Mouse (Mus musculus): ENCODE data around the gene Hsd17b7. TPM values are rescaled to one million over a fixed set of nuclear protein-coding genes. Genes with fewer than 3 reads are reported as not detected.
A peak's percentile ranks its signal among the peaks of the same experiment; 100 is the strongest.

The Hsd17b7 gene
- total RNA-seq, 2 experiments from 2014 or later = 15.7 to 17.3 TPM

DNA sequence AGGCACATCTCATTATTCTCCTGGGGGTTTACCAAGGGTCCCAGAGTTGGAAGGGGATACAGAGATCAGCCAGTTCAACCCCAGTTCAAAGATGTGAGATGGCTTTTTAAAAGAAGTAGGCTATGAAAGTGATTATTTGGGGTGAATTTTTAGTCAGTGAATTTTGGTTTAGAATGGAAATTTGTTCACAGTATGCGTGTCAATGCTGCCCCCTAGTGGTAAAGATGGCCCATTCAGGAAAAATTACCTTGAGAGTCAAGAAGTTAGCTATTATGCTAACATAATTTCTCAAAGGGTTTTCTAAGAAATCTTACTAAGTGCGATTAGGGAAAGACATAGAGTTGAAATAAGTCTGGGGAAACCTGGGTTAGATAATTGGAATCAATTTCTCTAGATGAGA, 29.7 kb downstream of the Hsd17b7 start:
- peak in 1 of 2 experiments; percentile 78 for DNase-seq (ENCODE audit: low spot score in 2 of 2)

DNA sequence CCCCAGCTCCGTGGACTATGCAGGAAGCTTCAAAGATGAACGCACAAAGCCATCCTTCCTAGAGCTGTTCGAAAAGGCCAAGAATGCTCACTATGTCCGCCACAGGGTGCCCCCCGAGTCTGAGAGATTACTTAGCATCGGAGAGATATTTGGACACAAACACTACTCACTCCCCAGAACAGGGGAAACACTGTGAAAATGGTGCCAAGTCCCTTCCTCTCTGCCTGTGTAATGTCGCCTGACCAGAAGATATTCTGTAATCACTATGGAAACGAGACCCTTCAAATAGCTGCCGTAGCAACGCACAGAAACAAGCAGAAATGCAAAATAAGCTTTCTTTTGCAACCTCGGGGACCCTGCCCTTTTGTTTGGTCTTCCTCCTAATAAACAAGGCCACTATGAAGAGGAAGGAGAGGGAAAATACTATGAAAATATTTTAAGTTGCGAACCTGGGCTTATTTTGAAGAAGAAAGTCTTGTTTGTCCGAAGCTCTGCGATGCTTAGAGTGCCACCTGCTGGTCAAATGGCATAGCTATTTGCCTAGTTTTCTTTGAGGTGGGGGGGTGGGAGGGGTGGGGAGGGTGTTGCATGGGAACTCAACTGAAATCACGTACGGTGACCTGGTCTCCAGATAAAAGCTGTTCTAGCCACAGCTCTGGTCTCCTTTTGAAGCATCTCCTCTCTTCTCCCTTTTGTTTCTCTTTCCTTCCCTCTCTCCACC, 34.9 kb downstream of the Hsd17b7 start:
- DNase-seq (ENCODE audit: low spot score in 2 of 2) = peak; percentile 43 to 77

DNA sequence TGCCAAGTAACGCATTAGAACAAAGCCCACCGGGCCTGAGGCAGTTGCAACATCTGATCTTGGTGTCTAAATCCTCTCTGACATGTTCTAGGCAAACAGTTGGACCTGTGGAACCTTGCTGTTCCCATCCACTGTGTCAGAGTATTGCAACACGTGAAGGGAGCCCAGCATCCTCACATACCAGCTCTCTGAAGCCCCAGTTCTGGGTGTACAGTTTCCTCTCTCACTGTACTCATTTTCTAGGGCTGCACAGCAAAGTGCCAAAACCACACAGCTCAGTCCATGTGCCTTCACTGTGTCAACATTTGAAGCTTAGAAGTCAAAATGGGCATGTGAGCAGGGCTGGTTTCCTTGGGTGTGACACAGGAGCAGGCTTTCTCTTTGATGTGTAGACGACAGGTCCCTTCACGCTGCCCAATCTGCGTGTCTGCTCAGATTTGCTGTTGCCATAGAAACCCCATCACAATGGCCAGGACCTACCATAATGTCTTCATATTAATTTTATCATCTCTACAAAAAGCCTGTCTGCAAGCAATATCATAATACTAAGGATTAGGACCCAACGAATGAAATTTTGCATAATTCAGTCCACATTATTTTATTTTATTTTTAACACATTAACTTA, 36.8 kb downstream of the Hsd17b7 start:
- DNase-seq (ENCODE audit: low spot score in 2 of 2) = no peak

DNA sequence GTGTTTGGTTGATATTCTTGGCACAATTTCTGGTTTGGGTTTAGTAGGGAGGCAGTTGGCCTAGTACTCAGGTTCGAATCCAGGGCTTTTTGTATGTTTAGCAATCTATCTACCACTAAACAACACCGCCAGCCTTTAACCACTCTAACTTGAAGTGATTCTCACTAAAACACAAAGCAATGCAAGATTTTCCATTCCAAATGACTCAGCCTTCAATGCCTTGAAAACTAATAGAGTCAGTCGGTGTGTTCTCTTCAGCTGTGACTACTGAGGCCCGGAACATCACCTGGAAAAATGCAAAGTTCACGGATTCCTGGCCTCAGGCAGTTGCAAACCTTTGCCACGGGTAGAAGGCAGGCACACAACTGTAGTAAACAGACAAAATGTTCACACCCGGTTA, 37.3 kb downstream of the Hsd17b7 start:
- DNase-seq (ENCODE audit: low spot score in 2 of 2) = no peak

DNA sequence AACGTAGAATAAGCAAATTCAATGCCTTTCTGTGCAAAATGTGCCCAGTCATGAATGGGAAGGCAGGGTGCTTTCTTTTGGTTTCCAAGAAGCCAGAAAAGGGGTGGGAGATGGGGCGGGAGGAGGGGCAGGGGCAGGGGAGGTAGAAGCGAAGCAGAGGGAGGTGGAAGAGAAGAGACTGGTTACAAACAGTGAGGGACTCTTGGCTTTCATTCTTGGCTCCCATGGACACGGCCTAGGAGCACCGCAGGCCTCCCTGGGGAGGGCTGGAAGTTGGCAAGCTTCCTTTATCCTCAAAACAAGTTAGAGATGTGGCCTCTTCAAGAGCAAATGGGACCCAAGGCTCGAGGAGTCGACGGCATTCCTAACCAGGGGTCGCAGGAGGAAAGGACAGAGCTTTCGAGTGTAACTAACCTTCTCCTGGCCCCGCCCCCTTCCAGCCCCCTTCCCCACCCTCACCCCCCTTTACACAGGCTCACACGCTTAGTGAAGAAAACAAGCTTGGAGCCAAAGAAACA, 40.5 kb downstream of the Hsd17b7 start, which contains the start of gene Ccdc190:
Gene Ccdc190, plus strand, starts transcription at position 195 of the 518 bp plus-strand sequence.
- DNase-seq (ENCODE audit: low spot score in 2 of 2) = peak in 1 of 2 experiments; percentile 41

DNA sequence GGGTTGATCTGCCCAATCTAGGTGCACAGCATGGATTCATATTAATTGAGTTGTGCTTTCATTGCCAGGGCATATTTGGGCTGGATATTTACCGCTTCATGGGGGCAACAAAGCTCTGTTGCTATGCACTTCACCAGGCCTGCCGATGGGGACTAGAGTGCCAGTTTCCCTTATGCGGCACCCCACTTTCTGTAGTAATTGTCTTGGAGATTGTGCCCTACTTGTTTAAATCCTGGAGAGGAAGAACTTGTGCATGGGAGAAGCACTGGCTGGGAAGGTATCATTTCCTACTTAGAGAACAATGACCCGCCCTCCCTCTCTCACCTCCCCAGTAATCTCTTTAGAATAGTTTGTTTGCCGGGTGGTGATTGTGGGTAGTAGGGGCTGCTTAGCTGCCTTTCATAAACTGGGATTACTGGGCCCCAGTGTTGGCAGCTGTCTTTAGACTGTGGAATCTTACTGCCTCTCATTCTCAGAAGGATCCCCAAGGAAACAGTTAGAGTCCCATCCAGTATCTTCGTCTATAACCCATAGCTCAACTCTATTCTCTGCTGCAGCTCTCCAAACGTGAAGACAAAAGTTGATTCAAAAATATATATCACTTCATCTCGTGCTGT, 41.2 kb downstream of the Hsd17b7 start:
- DNase-seq (ENCODE audit: low spot score in 2 of 2) = no peak

DNA sequence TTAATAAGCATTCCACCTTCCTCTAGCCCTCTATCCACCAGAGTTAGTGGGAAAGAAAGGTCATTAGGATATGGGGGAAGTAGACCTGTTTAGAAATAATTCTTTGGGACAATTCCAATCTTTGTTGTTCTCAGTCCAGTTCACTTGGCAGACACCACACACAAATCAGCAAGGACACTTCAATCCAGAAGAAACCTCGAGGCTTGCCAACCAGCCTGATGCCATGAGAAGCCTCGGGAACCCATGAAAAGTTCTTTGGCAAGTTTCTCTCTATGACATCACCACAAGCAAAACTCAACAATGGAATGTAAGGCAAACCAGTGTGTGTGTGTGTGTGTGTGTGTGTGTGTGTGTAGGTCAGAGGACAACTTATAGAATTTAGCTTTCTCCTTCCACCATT, 44.5 kb downstream of the Hsd17b7 start:
- DNase-seq (ENCODE audit: low spot score in 2 of 2) = no peak

DNA sequence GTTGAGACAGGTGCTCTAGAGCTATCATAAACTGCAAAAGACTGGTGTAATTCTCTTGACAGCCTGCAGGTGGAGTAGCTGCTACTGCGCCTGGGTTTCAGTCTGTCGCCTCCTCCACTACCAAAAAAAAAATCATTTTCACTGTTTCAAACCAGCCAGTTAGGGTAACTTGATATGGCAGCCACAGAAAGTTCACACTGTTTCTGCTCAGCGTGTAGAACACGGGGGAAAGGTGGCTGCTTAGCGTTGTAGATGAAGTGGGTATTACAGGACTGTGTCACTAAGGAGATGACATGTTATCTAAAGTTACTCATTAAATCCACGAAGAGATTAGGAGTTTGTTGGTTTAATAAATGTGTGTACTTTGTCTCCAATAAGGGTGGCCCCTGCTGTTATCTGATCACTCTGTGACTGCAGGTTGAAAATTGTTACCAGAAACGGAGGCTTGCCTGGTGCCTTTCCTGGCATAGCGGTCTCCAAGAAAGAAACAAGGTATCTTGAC, 47.3 kb downstream of the Hsd17b7 start:
- peak in 1 of 2 experiments; percentile 72 for DNase-seq (ENCODE audit: low spot score in 2 of 2)

DNA sequence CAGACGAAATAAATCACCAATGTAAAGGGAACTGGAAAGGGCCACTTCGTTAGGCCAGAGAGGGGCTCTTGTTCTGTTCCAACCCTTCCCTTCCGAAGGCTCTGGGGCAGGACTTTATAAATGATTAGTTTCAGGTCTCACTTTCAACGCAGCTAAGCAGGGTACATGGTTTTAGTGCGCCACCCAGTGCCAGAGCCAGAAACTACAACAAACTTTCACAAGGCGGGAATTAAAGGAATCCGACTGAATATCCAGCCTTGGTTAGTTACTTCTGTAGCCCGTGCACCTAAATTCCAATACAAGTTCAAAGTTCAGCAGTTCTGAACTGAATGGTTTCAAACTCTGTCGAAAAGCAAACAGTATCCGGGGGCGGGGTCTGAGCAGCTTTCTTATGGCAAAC, 49.8 kb downstream of the Hsd17b7 start:
- peak; percentile 59 to 89 for DNase-seq (ENCODE audit: low spot score in 2 of 2)

DNA sequence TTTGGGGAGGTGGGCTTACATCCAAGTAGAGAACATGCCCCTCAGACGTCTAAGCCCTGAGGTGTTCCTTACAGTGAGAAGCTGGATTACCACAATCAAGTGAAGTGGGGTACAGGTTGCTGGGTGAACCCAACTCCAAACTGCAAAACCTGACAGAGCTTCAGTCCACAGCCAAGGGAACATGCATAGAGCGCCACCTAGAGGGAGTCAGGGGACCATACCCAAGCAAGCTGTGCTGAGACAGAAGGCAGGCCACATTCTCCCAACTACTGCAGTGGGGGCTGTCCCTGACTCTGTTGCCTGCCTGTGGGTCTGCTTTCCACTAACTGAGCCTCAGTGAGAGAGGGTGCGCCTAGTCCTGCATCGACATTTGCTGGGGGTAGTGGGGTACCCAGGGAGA, 51.0 kb downstream of the Hsd17b7 start:
- DNase-seq (ENCODE audit: low spot score in 2 of 2) = peak; percentile 56 to 79

DNA sequence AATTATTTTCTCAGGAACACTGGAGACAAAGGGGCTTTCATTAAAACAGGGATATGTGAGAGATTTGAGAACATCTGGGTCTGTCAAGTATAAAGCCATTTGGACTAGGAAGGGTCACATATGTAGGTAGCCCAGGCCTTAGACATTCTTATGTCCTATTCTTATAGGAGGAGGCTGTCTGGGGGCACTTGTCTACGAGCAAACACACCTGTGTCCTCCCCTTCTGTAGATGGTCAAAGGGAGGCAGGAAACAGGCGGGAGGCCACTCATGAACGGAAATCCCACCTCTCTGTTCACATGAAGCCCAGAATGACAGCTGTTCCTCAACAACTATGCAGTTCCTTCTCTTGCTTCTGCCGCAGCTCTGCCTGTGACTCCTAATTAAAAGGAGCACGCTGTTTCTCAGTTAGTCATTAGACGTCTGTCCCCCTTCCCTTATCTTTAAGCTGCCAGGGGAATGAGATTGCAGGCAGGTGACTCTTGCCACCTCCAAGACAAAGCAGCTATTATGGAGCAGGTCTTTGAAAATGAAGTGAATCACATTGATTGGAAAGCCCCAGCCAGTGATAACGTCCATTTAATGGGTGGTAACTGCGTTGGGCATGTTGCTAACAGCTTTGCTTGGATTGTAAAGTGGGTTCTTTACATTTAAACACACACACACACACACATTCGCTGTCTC, 51.8 kb downstream of the Hsd17b7 start:
- DNase-seq (ENCODE audit: low spot score in 2 of 2) = no peak

DNA sequence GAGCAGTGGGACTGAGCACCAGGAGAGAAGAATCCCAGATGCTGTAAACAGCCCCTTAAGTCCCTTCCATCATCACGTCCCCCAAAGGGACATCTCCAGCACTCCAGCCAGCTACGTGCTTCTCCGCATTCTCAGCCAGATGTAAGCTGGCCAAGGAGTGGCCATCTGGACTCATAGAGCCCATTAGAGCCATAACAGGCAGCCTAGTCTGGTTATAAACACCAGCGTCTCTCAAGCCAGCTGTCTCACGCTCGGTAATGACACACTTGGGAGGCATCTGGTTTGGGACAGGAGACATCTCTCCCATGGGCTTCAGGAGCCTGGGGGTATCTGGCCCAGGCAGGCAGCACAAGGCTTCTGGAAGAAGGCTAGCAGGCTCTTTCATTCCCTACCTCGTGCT, 52.4 kb downstream of the Hsd17b7 start:
- DNase-seq (ENCODE audit: low spot score in 2 of 2) = no peak

DNA sequence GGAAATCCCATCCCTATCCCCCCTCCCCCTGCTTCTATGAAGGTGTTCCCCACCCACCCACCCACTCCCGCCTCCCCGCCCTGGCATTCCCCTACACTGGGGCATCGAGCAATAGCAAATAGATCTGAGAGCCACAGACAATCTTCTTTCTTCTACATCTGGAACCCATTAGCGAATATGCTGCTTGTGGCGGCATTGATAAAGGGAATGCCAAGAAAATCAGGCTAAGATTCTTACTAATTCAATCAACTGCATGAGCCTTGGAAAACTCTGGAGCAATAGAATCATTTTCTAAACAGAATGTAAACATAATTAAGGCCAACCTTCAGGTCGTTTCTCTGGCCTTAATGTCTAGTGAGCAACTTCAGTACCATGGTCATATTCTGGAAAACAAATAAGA, 57.5 kb downstream of the Hsd17b7 start:
- DNase-seq (ENCODE audit: low spot score in 2 of 2) = no peak

DNA sequence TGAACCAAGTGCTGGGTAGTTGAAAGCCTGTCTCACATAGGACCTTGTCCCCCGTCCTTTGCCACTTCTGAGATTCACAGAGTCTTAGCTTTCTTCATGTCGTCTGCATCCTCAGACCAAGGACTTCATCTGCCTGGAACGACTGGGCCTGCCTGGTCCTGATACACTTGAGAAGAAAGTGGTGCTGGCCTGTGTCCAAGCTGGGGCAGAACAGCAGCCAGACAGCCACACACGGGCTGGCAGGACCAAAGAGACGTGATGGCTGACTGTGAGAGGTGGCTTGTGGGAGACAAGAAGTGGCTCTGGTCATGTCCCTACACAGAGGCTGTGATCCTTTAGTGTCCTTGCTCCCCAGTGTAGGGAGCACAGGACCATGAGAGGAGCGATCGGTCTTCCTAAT, 58.3 kb downstream of the Hsd17b7 start:
- no peak for DNase-seq (ENCODE audit: low spot score in 2 of 2)

DNA sequence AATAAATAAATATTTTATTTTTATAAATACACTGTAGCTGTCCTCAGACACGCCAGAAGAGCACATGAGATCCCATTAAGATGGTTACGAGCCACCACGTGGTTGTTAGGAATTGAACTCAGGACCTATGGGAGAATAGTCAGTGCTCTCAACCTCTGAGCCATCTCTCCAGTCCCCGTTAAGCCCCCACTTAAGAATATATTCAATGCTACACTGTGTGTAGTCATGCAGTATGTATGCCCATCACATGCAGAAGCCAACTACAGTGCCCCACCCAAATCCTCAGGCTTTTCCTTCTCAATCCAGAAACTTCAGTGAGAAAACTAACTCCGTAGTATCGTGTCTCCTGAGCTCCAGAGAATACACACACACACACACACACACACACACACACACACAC, 59.4 kb downstream of the Hsd17b7 start:
- DNase-seq (ENCODE audit: low spot score in 2 of 2) = no peak

DNA sequence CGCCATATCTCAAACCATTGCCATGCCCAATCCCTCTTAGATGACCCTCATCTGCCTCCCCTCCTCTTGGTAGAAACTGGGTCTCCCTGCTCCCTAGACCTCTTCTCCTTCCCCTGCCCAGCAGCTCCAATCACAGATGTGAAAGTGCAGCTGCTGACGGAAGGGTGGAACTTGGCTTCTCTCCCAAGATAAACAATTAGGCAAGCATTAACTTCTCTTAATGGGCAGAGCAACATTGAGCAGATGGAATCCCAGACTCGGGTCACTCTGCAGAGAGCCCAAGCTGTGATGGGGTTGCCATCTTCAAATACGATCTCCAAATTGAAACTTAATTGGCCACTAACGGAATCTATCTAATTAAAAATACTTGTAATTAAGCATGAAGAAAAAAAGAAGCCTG, 59.9 kb downstream of the Hsd17b7 start:
- DNase-seq (ENCODE audit: low spot score in 2 of 2) = no peak

DNA sequence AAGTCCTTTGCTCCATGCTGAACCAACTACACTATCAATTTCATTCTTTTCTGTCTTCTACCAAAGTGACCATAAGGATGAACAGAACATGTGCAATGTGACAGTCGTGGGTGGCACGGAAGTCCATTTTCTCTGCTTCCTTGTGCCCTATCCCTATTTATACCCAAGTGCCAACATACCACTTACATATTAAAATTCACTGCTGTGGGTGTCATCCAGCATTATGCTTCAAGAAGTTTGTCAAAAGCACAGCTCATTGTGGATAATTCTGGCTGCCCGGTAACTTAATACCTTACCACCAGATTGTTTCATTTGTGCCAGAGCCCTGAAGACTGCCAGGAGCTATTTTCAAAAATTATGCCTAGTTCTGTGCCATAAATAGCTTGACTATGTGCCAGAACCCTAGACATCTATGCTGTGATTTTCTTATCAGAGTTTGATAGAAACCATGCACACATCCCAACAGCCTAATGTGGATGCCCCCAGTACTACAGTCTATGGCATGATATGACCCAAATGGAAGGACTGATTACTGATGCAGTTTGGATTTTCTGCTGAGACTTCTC, 68.2 kb downstream of the Hsd17b7 start:
- no peak for DNase-seq (ENCODE audit: low spot score in 2 of 2)
